Mouse (Mus musculus) liver, adult 10 weeks (tissue): ENCODE results near the gene Serpinc1. TPM values are rescaled to one million over a fixed set of nuclear protein-coding genes. Genes with fewer than 3 reads are reported as not detected.

Experiments used
- polyA plus RNA-seq: library from polyadenylated mRNA; stranded (reverse); fragments of 350-450 nt; fragmentation: Illumina TruSeq; extraction: RNeasy Lipid Tissue Mini Kit (QIAGEN cat#74804); gene quantifications from one replicate; pipeline ENCODE4 v1.2.3, GENCODE M21; 2014; ENCODE audit warnings: low read depth, low replicate concordance

Serpinc1 gene
- 1,724 TPM for polyA plus RNA-seq

DNA sequence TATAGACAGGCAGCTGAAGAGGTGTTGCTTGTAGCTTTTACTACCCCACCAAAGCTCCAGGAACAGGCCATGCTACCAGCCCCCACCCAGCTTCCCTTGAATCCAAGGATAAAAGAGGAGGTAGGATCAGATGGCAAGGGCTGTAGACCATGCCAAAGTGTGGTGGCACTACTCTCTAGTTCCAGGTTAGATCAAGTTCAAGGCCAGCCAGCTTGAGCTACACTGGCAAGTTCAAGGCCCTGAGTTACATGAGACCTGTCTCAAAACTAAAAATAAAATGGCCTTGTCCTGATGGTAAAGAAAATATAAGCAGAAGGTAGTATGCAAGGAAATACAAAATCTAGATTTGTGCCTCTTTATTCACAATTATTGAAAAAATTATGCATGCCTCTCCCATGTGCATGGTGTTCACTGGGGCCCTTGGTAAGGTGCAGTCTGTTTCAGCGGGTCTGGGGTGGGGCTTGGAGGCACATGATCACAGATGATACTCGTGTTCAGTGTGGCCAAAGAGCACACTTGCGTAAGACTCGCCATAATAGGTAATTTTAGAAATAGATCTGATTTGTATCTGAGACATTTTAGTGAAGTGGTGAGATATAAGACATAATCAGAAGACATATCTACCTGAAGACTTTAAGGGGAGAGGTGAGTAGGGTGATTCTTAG, at the start of gene Serpinc1:
Gene Serpinc1 (plus strand): TSS at position 515 of the 665 bp plus-strand sequence.

DNA sequence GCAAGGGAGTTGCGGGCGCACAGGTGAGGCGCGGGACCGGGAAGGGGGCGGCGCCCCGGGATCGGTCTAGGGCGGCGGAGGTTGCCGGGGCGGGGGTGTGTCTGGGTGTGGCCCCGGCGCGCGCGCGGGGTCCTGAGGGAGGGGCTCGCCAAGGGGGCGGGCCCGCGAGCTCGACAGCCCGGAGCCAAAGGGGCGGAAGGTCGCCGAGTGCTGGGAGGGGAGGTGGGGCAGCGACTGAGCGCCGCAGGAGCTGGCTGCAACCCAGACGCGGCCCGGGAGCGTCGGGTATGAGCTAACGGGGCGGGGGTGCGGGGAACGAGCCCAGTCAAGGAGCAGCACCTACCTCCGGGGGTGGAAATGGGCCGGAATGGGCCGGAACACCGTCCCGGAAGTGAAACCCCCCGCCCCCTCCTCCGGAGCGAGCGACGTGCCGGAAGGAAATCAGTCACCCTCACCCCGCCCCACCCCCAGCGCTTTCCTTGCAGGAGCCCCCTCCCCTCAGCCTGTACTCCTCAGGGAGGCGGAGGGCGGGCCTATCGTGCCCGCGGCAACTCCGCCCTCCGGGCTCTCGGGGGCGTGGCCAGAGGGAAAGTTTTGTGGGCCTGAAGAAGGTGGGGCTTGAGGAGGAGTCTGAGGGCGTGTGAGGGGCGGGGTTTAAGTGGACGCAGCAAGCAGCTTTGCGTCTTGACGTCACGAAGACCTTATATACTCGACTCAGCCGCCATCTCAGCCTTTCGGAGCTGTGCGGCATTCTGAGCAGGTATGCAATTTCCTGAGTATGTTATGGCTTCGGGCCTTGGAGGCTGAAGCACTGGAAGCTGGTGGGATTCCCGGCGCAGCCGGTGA, 56.3 kb downstream of the Serpinc1 start, which contains the start of gene Zbtb37:
Gene Zbtb37 (minus strand): TSS at position 415 of the 846 bp plus-strand sequence.

Other genes with a start within 250 kb of the Serpinc1 start
- 56.0 TPM for gene Rabgap1l, start 185.4 kb upstream of the Serpinc1 start, polyA plus RNA-seq
- 14.0 TPM for gene Rc3h1, start 72.2 kb upstream of the Serpinc1 start, polyA plus RNA-seq
- 3.0 TPM for gene Zbtb37, start 56.3 kb downstream of the Serpinc1 start, polyA plus RNA-seq
- gene Dars2, start 92.1 kb downstream of the Serpinc1 start, polyA plus RNA-seq: 12.9 TPM
- 12.0 TPM for gene Cenpl, start 92.1 kb downstream of the Serpinc1 start, polyA plus RNA-seq
- 10.7 TPM for gene Klhl20, start 152.9 kb downstream of the Serpinc1 start, polyA plus RNA-seq
- not detected for gene Ankrd45, start 164.1 kb downstream of the Serpinc1 start, polyA plus RNA-seq
- not detected for gene Tex50, start 180.7 kb downstream of the Serpinc1 start, polyA plus RNA-seq